Mouse (Mus musculus) hindbrain, embryonic 12.5 days (tissue): ENCODE results near the gene Dnajb1. TPM values are rescaled to one million over a fixed set of nuclear protein-coding genes. Genes with fewer than 3 reads are reported as not detected.

ENCODE experiments used
- ATAC-seq: fragments of 200-750 bp; cut with Nextera tagmentation; 2 replicates; pipeline ENCODE4 v1.8.0; 2017; ENCODE audit warnings: moderate TSS enrichment; ENCODE audit not compliant: low FRiP score
- H3K27ac ChIP-seq: fragments of 300-500 bp; sonication (generic); 2 replicates; pipeline ENCODE4 v1.5.1; 2016; ENCODE audit warnings: mild to moderate bottlenecking
- H3K27me3 ChIP-seq: fragments of 300-500 bp; sonication (generic); 2 replicates; pipeline ENCODE4 v1.6.1; 2016; ENCODE audit warnings: mild to moderate bottlenecking
- H3K36me3 ChIP-seq: fragments of 300-500 bp; sonication (generic); 2 replicates; pipeline ENCODE4 v1.6.1; 2016; ENCODE audit warnings: mild to moderate bottlenecking
- H3K4me1 ChIP-seq: fragments of 300-500 bp; sonication (generic); 2 replicates; pipeline ENCODE4 v1.6.1; 2016
- H3K4me2 ChIP-seq: fragments of 300-500 bp; sonication (generic); replicated peaks from 2 replicates; pipeline ENCODE4 v1.6.1; 2016; ENCODE audit warnings: mild to moderate bottlenecking
- H3K4me3 ChIP-seq: fragments of 300-500 bp; sonication (generic); 2 replicates; pipeline ENCODE4 v1.5.1; 2016; ENCODE audit warnings: mild to moderate bottlenecking
- H3K9ac ChIP-seq: fragments of 300-500 bp; sonication (generic); 2 replicates; pipeline ENCODE4 v1.6.1; 2016; ENCODE audit warnings: mild to moderate bottlenecking, moderate library complexity
- H3K9me3 ChIP-seq: fragments of 300-500 bp; sonication (generic); replicated peaks from 2 replicates; pipeline ENCODE4 v1.6.1; 2016; ENCODE audit warnings: mild to moderate bottlenecking
- WGBS: fragments of 180-500 bp; shearing (Covaris S2); methylation state at CpG from one replicate; pipeline ENCODE4 v1.1.7; 2016; 5-methylcytosine and 5-hydroxymethylcytosine counted together
- polyA plus RNA-seq: library from polyadenylated mRNA; unstranded; fragments of >200 nt; fragmentation: Nextera tagmentation; extraction: Ambion mirVana; gene quantifications from 2 replicates; pipeline ENCODE4 v1.2.1, GENCODE M21; 2016

Gene Dnajb1
- polyA plus RNA-seq, 1 experiment from 2014 or later: 62.8 TPM

GRCm38 (mm10) chr8:83621691-83622388, 13.8 kb downstream of the Dnajb1 start:
- peak overlapping the region; percentile 64 for H3K9ac ChIP-seq
- 0 out of 2 replicates have a peak, but pooled peaks cover 3% of the 10 kb centered on the region for H3K4me1 ChIP-seq
- H3K27me3 ChIP-seq: no peaks in the 10 kb centered on the region
- H3K27ac ChIP-seq: no peak overlapping the region
- 55% methylated on average over 15 of the region's 15 CpGs for WGBS
- no peaks in the 10 kb centered on the region for H3K36me3 ChIP-seq
- peak overlapping the region; percentile 76 for H3K4me2 ChIP-seq
- ATAC-seq: peak; percentile 69
- H3K9me3 ChIP-seq: no peaks in the 10 kb centered on the region
- peak overlapping the region; percentile 35 for H3K4me3 ChIP-seq

DNA sequence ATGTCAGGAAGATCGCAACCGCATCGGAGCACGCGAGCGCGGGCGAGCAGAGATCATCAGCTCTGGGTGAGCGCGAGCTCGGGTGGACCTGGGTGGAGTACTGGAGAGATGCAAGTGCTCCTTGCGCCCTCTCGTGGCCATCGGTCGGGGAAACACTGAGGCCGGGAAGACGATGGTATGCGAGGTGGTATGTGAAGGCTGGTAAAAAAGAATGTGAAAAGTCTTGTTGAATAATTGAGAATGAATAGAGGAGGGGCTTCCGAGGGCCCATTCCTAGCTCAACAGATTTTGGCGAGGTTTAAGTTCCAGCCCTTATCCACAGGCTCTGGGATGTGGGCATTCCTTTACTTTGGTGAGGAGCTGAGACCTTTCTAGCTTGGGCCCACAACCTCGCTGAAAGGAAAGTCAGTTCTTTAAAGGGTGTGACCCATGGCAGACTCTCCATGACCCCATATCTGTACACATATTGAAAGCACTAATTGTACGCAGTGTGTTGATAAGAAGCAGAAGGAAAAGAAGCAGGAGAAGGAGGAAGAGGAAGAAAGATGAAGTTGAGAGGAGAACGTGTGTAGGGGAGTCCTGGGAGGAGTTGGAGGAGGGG, 14.5 kb downstream of the Dnajb1 start:
- Histone ChIP-seq H3K27ac (no peak overlapping the region), H3K36me3 (no peaks in the 10 kb centered on the region)

GRCm38 (mm10) chr8:83623549-83623948, 15.6 kb downstream of the Dnajb1 start:
- Histone ChIP-seq H3K27me3 (no peaks in the 10 kb centered on the region), H3K4me1 (0 out of 2 replicates have a peak, but pooled peaks cover 3% of the 10 kb centered on the region)

More for the DNA sequence above, 14.5 kb downstream of the Dnajb1 start:
- Histone ChIP-seq H3K4me1 (0 out of 2 replicates have a peak, but pooled peaks cover 3% of the 10 kb centered on the region), H3K4me3 (peak overlapping the region; percentile 35), H3K9me3 (no peaks in the 10 kb centered on the region), H3K4me2 (peak overlapping the region; percentile 76), H3K9ac (peak overlapping the region; percentile 64), H3K27me3 (no peaks in the 10 kb centered on the region)
- peak; percentile 95 for ATAC-seq
- WGBS: 10% methylated on average over 23 of the region's 23 CpGs

GRCm38 (mm10) chr8:83624739-83625138, 16.7 kb downstream of the Dnajb1 start:
- no peaks in the 10 kb centered on the region for H3K36me3 ChIP-seq
- H3K4me3 ChIP-seq: no peak overlapping the region
- H3K9ac ChIP-seq: no peak overlapping the region
- no peaks in the 10 kb centered on the region for H3K9me3 ChIP-seq
- H3K4me2 ChIP-seq: no peak overlapping the region
- WGBS: 53% methylated on average over 3 of the region's 3 CpGs
- no peak overlapping the region for H3K27ac ChIP-seq
- no peaks in the 10 kb centered on the region for H3K27me3 ChIP-seq
- no peak for ATAC-seq
- 0 out of 2 replicates have a peak, but pooled peaks cover 3% of the 10 kb centered on the region for H3K4me1 ChIP-seq

More at GRCm38 (mm10) chr8:83623549-83623948, 15.6 kb downstream of the Dnajb1 start:
- Histone ChIP-seq H3K9ac (no peak overlapping the region), H3K9me3 (no peaks in the 10 kb centered on the region), H3K27ac (no peak overlapping the region), H3K36me3 (no peaks in the 10 kb centered on the region), H3K4me2 (no peak overlapping the region), H3K4me3 (no peak overlapping the region)
- 87% methylated on average over 7 of the region's 7 CpGs for WGBS
- ATAC-seq: no peak

DNA sequence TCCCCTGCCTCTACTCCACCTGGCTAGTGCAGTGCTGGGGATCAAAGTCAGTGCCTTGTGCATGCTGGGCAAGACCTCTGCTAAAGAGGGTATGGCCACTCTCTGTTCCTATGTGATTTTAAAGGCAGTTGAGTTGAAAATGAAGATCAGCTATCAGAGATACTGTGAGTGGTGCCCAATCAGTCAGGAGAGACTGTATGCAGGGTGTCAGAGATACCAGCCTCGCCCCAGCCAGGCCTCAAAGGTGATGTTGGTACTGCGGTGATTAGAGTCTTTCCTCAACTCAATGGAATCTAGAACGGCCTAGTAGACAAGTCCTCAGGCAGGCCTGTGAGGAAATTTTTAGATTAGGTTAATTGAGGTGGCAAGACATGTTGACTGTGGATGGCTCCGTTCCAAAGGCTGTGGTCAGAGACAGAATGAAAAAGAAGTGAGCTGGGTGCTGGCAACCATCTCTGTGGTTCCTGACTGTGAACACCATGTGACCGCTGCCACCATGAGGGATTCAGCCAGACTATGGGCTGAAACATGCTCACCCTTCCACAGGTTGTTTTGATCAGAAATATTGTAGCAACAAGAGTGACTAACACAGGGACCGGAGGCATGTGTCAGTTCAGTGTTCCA, 17.8 kb downstream of the Dnajb1 start:
- Histone ChIP-seq H3K27ac (no peak overlapping the region), H3K9me3 (no peaks in the 10 kb centered on the region), H3K4me2 (no peak overlapping the region), H3K4me3 (no peak overlapping the region), H3K27me3 (no peaks in the 10 kb centered on the region), H3K9ac (no peak overlapping the region), H3K36me3 (no peaks in the 10 kb centered on the region), H3K4me1 (0 out of 2 replicates have a peak, but pooled peaks cover 3% of the 10 kb centered on the region)
- ATAC-seq: no peak
- 90% methylated on average over 6 of the region's 6 CpGs for WGBS

- no peaks in the 10 kb centered on the region for H3K4me1 ChIP-seq
- no peak overlapping the region for H3K4me2 ChIP-seq
- H3K9ac ChIP-seq: no peak overlapping the region
- H3K4me3 ChIP-seq: no peak overlapping the region
- no peaks in the 10 kb centered on the region for H3K27me3 ChIP-seq
- peaks cover 5% of the 10 kb centered on the region; the same call in 1 of the 2 replicates for H3K9me3 ChIP-seq
- ATAC-seq: no peak
- no peaks in the 10 kb centered on the region for H3K36me3 ChIP-seq
- 93% methylated on average over 7 of the region's 7 CpGs for WGBS
- H3K27ac ChIP-seq: no peak overlapping the region
These were observed 24.2 kb downstream of the Dnajb1 start for GRCm38 (mm10) chr8:83632083-83632707.

- Histone ChIP-seq H3K36me3 (no peaks in the 10 kb centered on the region), H3K27ac (no peak overlapping the region), H3K9me3 (peaks cover 5% of the 10 kb centered on the region; the same call in 1 of the 2 replicates), H3K27me3 (no peaks in the 10 kb centered on the region), H3K4me1 (no peaks in the 10 kb centered on the region), H3K4me2 (no peak overlapping the region), H3K4me3 (no peak overlapping the region), H3K9ac (no peak overlapping the region)
- ATAC-seq: no peak
- WGBS: 80% methylated on average over 4 of the region's 4 CpGs
These were observed 30.9 kb downstream of the Dnajb1 start for GRCm38 (mm10) chr8:83638856-83639255.

GRCm38 (mm10) chr8:83639649-83640048, 31.7 kb downstream of the Dnajb1 start:
- no peak for ATAC-seq
- no peaks in the 10 kb centered on the region for H3K36me3 ChIP-seq
- H3K9ac ChIP-seq: no peak overlapping the region
- WGBS: 78% methylated on average over 5 of the region's 5 CpGs
- H3K27me3 ChIP-seq: no peaks in the 10 kb centered on the region
- no peak overlapping the region for H3K27ac ChIP-seq
- H3K4me3 ChIP-seq: no peak overlapping the region
- no peaks in the 10 kb centered on the region for H3K4me1 ChIP-seq
- H3K4me2 ChIP-seq: no peak overlapping the region
- peaks cover 5% of the 10 kb centered on the region; the same call in 1 of the 2 replicates for H3K9me3 ChIP-seq

GRCm38 (mm10) chr8:83647511-83647910, 39.5 kb downstream of the Dnajb1 start:
- H3K4me1 ChIP-seq: no peaks in the 10 kb centered on the region
- no peak for ATAC-seq
- 95% methylated on average over 11 of the region's 11 CpGs for WGBS
- no peaks in the 10 kb centered on the region for H3K36me3 ChIP-seq
- no peak overlapping the region for H3K4me3 ChIP-seq
- H3K9me3 ChIP-seq: no peaks in the 10 kb centered on the region
- H3K27ac ChIP-seq: no peak overlapping the region
- no peak overlapping the region for H3K9ac ChIP-seq
- no peak overlapping the region for H3K4me2 ChIP-seq
- no peaks in the 10 kb centered on the region; the same call in 1 of the 2 replicates for H3K27me3 ChIP-seq

DNA sequence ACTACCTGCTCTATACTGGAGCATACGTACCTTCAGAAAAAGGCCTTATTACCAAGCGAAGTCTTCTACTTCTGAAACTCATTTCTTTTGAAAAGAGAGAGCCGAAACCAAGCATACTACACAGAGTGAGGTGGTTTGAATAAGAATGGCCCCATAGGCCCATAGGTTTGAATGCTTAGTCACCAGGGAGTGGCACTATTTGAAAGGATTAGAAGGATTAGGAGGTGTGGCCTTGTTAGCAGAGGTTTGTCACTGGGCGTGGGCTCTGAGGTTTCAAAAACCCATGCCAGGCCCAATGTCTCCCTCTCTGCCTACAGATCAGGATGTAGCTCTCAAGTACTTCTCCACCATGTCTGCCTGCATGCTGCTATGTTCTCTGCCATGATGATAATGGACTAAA, 40.0 kb downstream of the Dnajb1 start:
- no peaks in the 10 kb centered on the region; the same call in 1 of the 2 replicates for H3K27me3 ChIP-seq
- no peaks in the 10 kb centered on the region for H3K36me3 ChIP-seq
- no peak overlapping the region for H3K4me2 ChIP-seq
- no peaks in the 10 kb centered on the region for H3K9me3 ChIP-seq
- no peak overlapping the region for H3K4me3 ChIP-seq
- WGBS: 89% methylated on average over 4 of the region's 4 CpGs
- no peak overlapping the region for H3K9ac ChIP-seq
- ATAC-seq: no peak
- peaks cover 2% of the 10 kb centered on the region; the same call in 1 of the 2 replicates for H3K4me1 ChIP-seq
- no peak overlapping the region for H3K27ac ChIP-seq

DNA sequence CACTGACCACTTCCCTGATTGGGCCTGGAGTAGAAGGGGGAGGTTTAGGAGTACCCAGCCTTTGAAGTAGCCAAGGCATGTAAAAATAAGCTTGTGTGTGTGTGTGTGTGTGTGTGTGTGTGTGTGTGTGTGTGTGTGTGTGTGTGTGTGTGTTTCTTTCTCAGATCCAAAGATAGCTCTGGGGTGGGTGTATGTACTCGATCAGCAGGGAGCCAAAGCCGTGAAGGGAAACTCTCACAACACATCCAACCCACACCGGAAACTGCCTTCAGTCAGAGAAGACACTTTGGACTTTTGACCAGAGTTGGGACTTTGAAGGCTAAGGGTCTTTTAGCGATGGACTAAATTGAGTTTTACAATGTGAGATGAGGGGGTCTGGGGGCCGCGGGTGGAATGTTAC, 41.7 kb downstream of the Dnajb1 start:
- H3K27ac ChIP-seq: no peak overlapping the region
- no peaks in the 10 kb centered on the region for H3K9me3 ChIP-seq
- no peak overlapping the region for H3K4me2 ChIP-seq
- no peaks in the 10 kb centered on the region; the same call in 1 of the 2 replicates for H3K27me3 ChIP-seq
- 87% methylated on average over 6 of the region's 6 CpGs for WGBS
- H3K9ac ChIP-seq: no peak overlapping the region
- H3K4me3 ChIP-seq: no peak overlapping the region
- no peak for ATAC-seq
- H3K4me1 ChIP-seq: peaks cover 14% of the 10 kb centered on the region
- no peaks in the 10 kb centered on the region for H3K36me3 ChIP-seq
